Mouse (Mus musculus): ENCODE measurements at regions not wholly inside any gene's neighbourhood (a gene's known extent, or its start where the extent isn't known, plus 50 kb on each side); places are given as distances from the start of the nearest gene placed in this dataset.

GRCm38 (mm10) chr3:61849317-61849716, 483.6 kb upstream of the B430305J03Rik start:
- no peak for DNase-seq (ENCODE audit: low spot score)

GRCm38 (mm10) chr3:61846703-61847102, 481.0 kb upstream of the B430305J03Rik start:
- no peak for DNase-seq (ENCODE audit: low spot score)

- peak; percentile 74 for DNase-seq (ENCODE audit: low spot score)
Measured at GRCm38 (mm10) chr3:61839355-61840009, 473.7 kb upstream of the B430305J03Rik start.

GRCm38 (mm10) chr3:61816807-61817206, 451.1 kb upstream of the B430305J03Rik start:
- DNase-seq (ENCODE audit: low spot score): no peak

- no peak for DNase-seq (ENCODE audit: low spot score)
Measured at GRCm38 (mm10) chr3:61796021-61796420, 430.3 kb upstream of the B430305J03Rik start.

- DNase-seq (ENCODE audit: low spot score): no peak
Measured at GRCm38 (mm10) chr3:61790674-61791073, 424.9 kb upstream of the B430305J03Rik start.

All from testis, postnatal 10 days (tissue).